Mouse (Mus musculus) left cerebral cortex, adult 6 months (tissue): Measurements from ENCODE around the gene 2010003K11Rik. TPM values are rescaled to one million over a fixed set of nuclear protein-coding genes. Genes with fewer than 3 reads are reported as not detected.

ENCODE experiments used
- long read RNA-seq, 2 experiments: library from polyadenylated mRNA; unstranded; transcript quantifications; one replicate each; pipeline ENCODE4 v2.0.0; 2019 to 2020
- polyA plus RNA-seq: library from polyadenylated mRNA; unstranded; fragments of <200 nt; fragmentation: Nextera tagmentation; gene quantifications from 2 replicates; pipeline ENCODE4 v1.2.3, GENCODE M21; 2021

The 2010003K11Rik gene
- not detected in 2 replicates for polyA plus RNA-seq
- long read RNA-seq, experiment 1: 0 reads
- long read RNA-seq, experiment 2: 0 reads

GRCm38 (mm10) chr19:4498062-4498933 is at the start of gene 2010003K11Rik:
TSS of gene 2010003K11Rik (minus strand) at chr19:4498583.

GRCm38 (mm10) chr19:4509986-4510963 is 11.9 kb upstream of the 2010003K11Rik start, which contains the start of gene Pcx:
TSS of gene Pcx (plus strand) at chr19:4510472.

GRCm38 (mm10) chr19:4477345-4478189 is 20.8 kb downstream of the 2010003K11Rik start, which contains the start of gene Syt12:
TSS of gene Syt12 (minus strand) at chr19:4477447.

Other genes starting within 250 kb of the 2010003K11Rik start
- gene Ssh3, start 229.4 kb downstream of the 2010003K11Rik start, polyA plus RNA-seq: 5.3 and 7.5 TPM in 2 replicates
- gene Ankrd13d, start 215.4 kb downstream of the 2010003K11Rik start, polyA plus RNA-seq: 54.6 and 59.2 TPM in 2 replicates
- gene Grk2, start 192.4 kb downstream of the 2010003K11Rik start, polyA plus RNA-seq: 62.5 and 70.5 TPM in 2 replicates
- gene Kdm2a, start 100.3 kb downstream of the 2010003K11Rik start, polyA plus RNA-seq: 8.5 and 13.1 TPM in 2 replicates
- gene Rhod, start 59.2 kb downstream of the 2010003K11Rik start, polyA plus RNA-seq: 0.95 and 1.1 TPM in 2 replicates
- gene Syt12, start 21.1 kb downstream of the 2010003K11Rik start, polyA plus RNA-seq: 18.4 and 23.7 TPM in 2 replicates
- gene Pcx, start 11.9 kb upstream of the 2010003K11Rik start, polyA plus RNA-seq: 20.7 and 20.8 TPM in 2 replicates
- gene Lrfn4, start 117.1 kb upstream of the 2010003K11Rik start, polyA plus RNA-seq: 2.0 and 4.3 TPM in 2 replicates
- gene Rce1, start 127.1 kb upstream of the 2010003K11Rik start, polyA plus RNA-seq: 39.4 and 51.1 TPM in 2 replicates
- gene Gm960, start 200.1 kb upstream of the 2010003K11Rik start, polyA plus RNA-seq: 5.0 and 5.5 TPM in 2 replicates
- gene Sptbn2, start 212.6 kb upstream of the 2010003K11Rik start, polyA plus RNA-seq: 48.6 and 61.2 TPM in 2 replicates